Mouse (Mus musculus): ENCODE measurements around the gene Gatd1.

DNA sequence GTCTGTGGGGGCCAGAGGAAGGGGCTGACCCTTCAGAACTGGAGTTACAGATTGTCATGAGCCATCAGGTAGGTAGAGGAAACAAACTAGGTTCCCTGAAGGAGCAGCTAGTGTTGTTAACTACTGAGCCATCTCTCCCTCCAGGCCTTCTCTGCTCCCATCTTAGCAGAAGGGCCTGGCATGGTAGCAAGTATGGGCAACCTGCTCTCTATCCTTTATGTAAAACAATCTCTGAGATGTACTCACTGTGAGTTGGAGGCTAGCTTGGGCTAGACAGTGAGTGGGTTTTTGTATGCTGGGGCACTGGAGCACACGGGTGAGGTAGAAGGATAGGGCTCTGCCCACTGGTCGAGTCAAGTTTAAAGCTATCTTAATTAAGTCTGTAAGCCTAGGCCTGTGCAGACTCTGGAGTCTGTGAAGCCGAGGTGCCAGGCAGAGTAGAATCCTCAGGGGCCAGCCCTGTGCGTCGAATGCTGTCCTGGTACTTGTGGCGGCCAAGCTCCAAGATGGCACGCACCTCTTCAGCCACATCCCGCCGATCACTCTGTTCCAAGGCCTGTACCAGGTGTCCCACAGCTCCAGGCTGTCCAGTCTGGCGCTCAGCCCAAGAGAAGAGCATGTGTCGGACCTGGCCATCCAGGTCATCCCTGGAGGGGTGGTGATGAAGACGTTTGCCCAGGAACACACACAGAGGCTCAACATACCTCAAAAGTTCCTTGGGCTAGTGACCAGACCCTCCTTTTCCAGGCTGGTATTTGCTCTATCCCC is 24.4 kb upstream of the Gatd1 start:
- no peak for TF ChIP-seq CTCF (IDR thresholded peaks at IDR 0.05; ENCODE audit: low read depth, low read length)
- no peak for TF ChIP-seq POLR2A (IDR thresholded peaks at IDR 0.05; ENCODE audit: borderline replicate concordance, low read depth, low read length)
